Mouse (Mus musculus) kidney, adult 18-20 months (tissue): ENCODE data around the gene Tprkb.
"Not testable (repeated sequence)": the region's sequence is repeated elsewhere in the genome, so short reads cannot be mapped to it uniquely, and the experiment has no call there.

Experiments used
- DNase-seq: peaks from one replicate; pipeline ENCODE4 v3.0.0; 2021

Gene Tprkb

GRCm38 (mm10) chr6:85916596-85916995 lies 4.9 kb downstream of the Tprkb start:
- DNase-seq: no peak

- DNase-seq: not testable (repeated sequence)
These were observed 6.7 kb downstream of the Tprkb start for GRCm38 (mm10) chr6:85918341-85918740.

- no peak for DNase-seq
These were observed 7.7 kb downstream of the Tprkb start for GRCm38 (mm10) chr6:85919401-85919800.

- DNase-seq: no peak
These were observed 12.0 kb downstream of the Tprkb start for GRCm38 (mm10) chr6:85923643-85924042.

GRCm38 (mm10) chr6:85926709-85927108 lies 15.0 kb downstream of the Tprkb start:
- DNase-seq: no peak

- DNase-seq: peak; percentile 71
These were observed 16.1 kb downstream of the Tprkb start for GRCm38 (mm10) chr6:85927476-85928464.

GRCm38 (mm10) chr6:85929312-85929711 lies 17.6 kb downstream of the Tprkb start:
- peak; percentile 53 for DNase-seq

GRCm38 (mm10) chr6:85934047-85934446 lies 22.4 kb downstream of the Tprkb start:
- DNase-seq: peak; percentile 74

- DNase-seq: no peak
These were observed 24.0 kb downstream of the Tprkb start for GRCm38 (mm10) chr6:85935646-85936045.

GRCm38 (mm10) chr6:85936508-85937465 lies 25.1 kb downstream of the Tprkb start:
- DNase-seq: peak; percentile 91

- no peak for DNase-seq
These were observed 27.0 kb downstream of the Tprkb start for GRCm38 (mm10) chr6:85938701-85939100.

GRCm38 (mm10) chr6:85942469-85942868 lies 30.8 kb downstream of the Tprkb start:
- DNase-seq: no peak

- no peak for DNase-seq
These were observed 36.9 kb downstream of the Tprkb start for GRCm38 (mm10) chr6:85948549-85948948.

- DNase-seq: no peak
These were observed 45.9 kb downstream of the Tprkb start for GRCm38 (mm10) chr6:85957581-85957980.

- DNase-seq: peak; percentile 93
These were observed 49.7 kb downstream of the Tprkb start, which contains the start of gene Dusp11 for GRCm38 (mm10) chr6:85961101-85962091. TSS of gene Dusp11 (minus strand) at chr6:85961667.

- DNase-seq: not testable (repeated sequence)
These were observed 54.4 kb downstream of the Tprkb start for GRCm38 (mm10) chr6:85966081-85966480.

GRCm38 (mm10) chr6:85966686-85967085 lies 55.0 kb downstream of the Tprkb start:
- no peak for DNase-seq

GRCm38 (mm10) chr6:85969889-85970288 lies 58.2 kb downstream of the Tprkb start:
- DNase-seq: no peak

GRCm38 (mm10) chr6:85972699-85973098 lies 61.0 kb downstream of the Tprkb start:
- no peak for DNase-seq

GRCm38 (mm10) chr6:85973336-85973735 lies 61.7 kb downstream of the Tprkb start:
- no peak for DNase-seq

- DNase-seq: no peak
These were observed 63.4 kb downstream of the Tprkb start for GRCm38 (mm10) chr6:85974941-85975617.
